Mouse (Mus musculus) megakaryocyte, embryonic 14.5 days (primary cell): ENCODE measurements around the gene Arhgef3. TPM values are rescaled to one million over a fixed set of nuclear protein-coding genes. Genes with fewer than 3 reads are reported as not detected.

Source experiments
- H3K27me3 ChIP-seq: replicated peaks from 2 replicates; pipeline ENCODE3; 2012; ENCODE audit warnings: inconsistent platforms
- H3K36me3 ChIP-seq: replicated peaks from 2 replicates; pipeline ENCODE3; 2012; ENCODE audit warnings: low read length, inconsistent platforms, mixed read lengths
- H3K4me1 ChIP-seq: 2 replicates; pipeline ENCODE4 v1.6.1; 2012; ENCODE audit warnings: inconsistent platforms
- H3K4me3 ChIP-seq: replicated peaks from 2 replicates; pipeline ENCODE3; 2012; ENCODE audit warnings: moderate library complexity, mild to moderate bottlenecking, inconsistent platforms
- H3K9me3 ChIP-seq: 2 replicates; pipeline ENCODE4 v1.6.1; 2012; ENCODE audit warnings: inconsistent platforms
- FLI1 ChIP-seq: IDR thresholded peaks from 2 replicates; pipeline ENCODE4 v1.6.1; 2012; ENCODE audit warnings: low read length, inconsistent platforms, mixed read lengths
- GATA1 ChIP-seq: IDR thresholded peaks from 3 replicates; pipeline ENCODE4 v1.6.1; 2012; ENCODE audit warnings: mixed read lengths, low read length, inconsistent platforms, borderline replicate concordance
- polyA plus RNA-seq: library from polyadenylated mRNA; stranded (reverse); fragments of >175 nt; gene quantifications from 2 replicates; pipeline ENCODE4 v1.2.3, GENCODE M21; 2012; ENCODE audit warnings: low replicate concordance; ENCODE audit not compliant: insufficient read depth

Gene Arhgef3
- polyA plus RNA-seq, 1 experiment = 6.7 TPM

- TF ChIP-seq FLI1 (no peak), GATA1 (no peak)
- Histone ChIP-seq H3K4me1 (peaks cover 78% of the 10 kb centered on the region), H3K27me3 (no peaks in the 10 kb centered on the region), H3K36me3 (no peaks in the 10 kb centered on the region), H3K9me3 (no peaks in the 10 kb centered on the region), H3K4me3 (no peak overlapping the region)
Observed at GRCm38 (mm10) chr14:27249121-27249520, 134.4 kb downstream of the Arhgef3 start.

- Histone ChIP-seq H3K4me3 (peak overlapping the region; percentile 11), H3K4me1 (peaks cover 82% of the 10 kb centered on the region), H3K9me3 (peaks cover 3% of the 10 kb centered on the region; the same call in 1 of the 2 replicates), H3K36me3 (peaks cover 4% of the 10 kb centered on the region), H3K27me3 (no peaks in the 10 kb centered on the region)
- TF ChIP-seq GATA1 (no peak), FLI1 (no peak)
Observed at GRCm38 (mm10) chr14:27250281-27250789, 135.6 kb downstream of the Arhgef3 start.

- H3K9me3 ChIP-seq = peaks cover 6% of the 10 kb centered on the region; the same call in 1 of the 2 replicates
- H3K4me1 ChIP-seq = peaks cover 72% of the 10 kb centered on the region
- TF ChIP-seq GATA1 (no peak), FLI1 (no peak)
- peaks cover 12% of the 10 kb centered on the region for H3K36me3 ChIP-seq
- H3K4me3 ChIP-seq = no peak overlapping the region
- H3K27me3 ChIP-seq = no peaks in the 10 kb centered on the region
Observed at GRCm38 (mm10) chr14:27253391-27253790, 138.7 kb downstream of the Arhgef3 start.

GRCm38 (mm10) chr14:27262349-27262748 is 147.7 kb downstream of the Arhgef3 start:
- TF ChIP-seq GATA1 = no peak
- TF ChIP-seq FLI1 = no peak
- H3K36me3 ChIP-seq = peaks cover 1% of the 10 kb centered on the region
- no peaks in the 10 kb centered on the region for H3K27me3 ChIP-seq
- no peaks in the 10 kb centered on the region for H3K9me3 ChIP-seq
- H3K4me1 ChIP-seq = peaks cover 30% of the 10 kb centered on the region
- no peak overlapping the region for H3K4me3 ChIP-seq

GRCm38 (mm10) chr14:27266601-27267000 is 151.9 kb downstream of the Arhgef3 start:
- no peak for TF ChIP-seq FLI1
- TF ChIP-seq GATA1 = no peak

GRCm38 (mm10) chr14:27268137-27268536 is 153.4 kb downstream of the Arhgef3 start:
- Histone ChIP-seq H3K4me1 (peaks cover 46% of the 10 kb centered on the region), H3K9me3 (no peaks in the 10 kb centered on the region), H3K36me3 (no peaks in the 10 kb centered on the region), H3K4me3 (no peak overlapping the region), H3K27me3 (no peaks in the 10 kb centered on the region)
- TF ChIP-seq GATA1 = no peak
- no peak for TF ChIP-seq FLI1

More at GRCm38 (mm10) chr14:27266601-27267000, 151.9 kb downstream of the Arhgef3 start:
- Histone ChIP-seq H3K4me3 (no peak overlapping the region), H3K36me3 (no peaks in the 10 kb centered on the region), H3K9me3 (no peaks in the 10 kb centered on the region), H3K27me3 (no peaks in the 10 kb centered on the region), H3K4me1 (peaks cover 45% of the 10 kb centered on the region)

- TF ChIP-seq GATA1 (no peak), FLI1 (no peak)
- peaks cover 46% of the 10 kb centered on the region for H3K4me1 ChIP-seq
- H3K36me3 ChIP-seq = no peaks in the 10 kb centered on the region
- H3K9me3 ChIP-seq = no peaks in the 10 kb centered on the region
- no peak overlapping the region for H3K4me3 ChIP-seq
- no peaks in the 10 kb centered on the region for H3K27me3 ChIP-seq
Observed at GRCm38 (mm10) chr14:27268986-27269700, 154.4 kb downstream of the Arhgef3 start.

GRCm38 (mm10) chr14:27269836-27270235 is 155.1 kb downstream of the Arhgef3 start:
- TF ChIP-seq FLI1 (no peak), GATA1 (no peak)
- Histone ChIP-seq H3K27me3 (peaks cover 2% of the 10 kb centered on the region), H3K4me1 (peaks cover 48% of the 10 kb centered on the region)

GRCm38 (mm10) chr14:27270466-27270865 is 155.8 kb downstream of the Arhgef3 start:
- no peaks in the 10 kb centered on the region for H3K36me3 ChIP-seq
- no peak overlapping the region for H3K4me3 ChIP-seq
- H3K27me3 ChIP-seq = peaks cover 2% of the 10 kb centered on the region
- no peak for TF ChIP-seq GATA1
- no peak for TF ChIP-seq FLI1
- H3K4me1 ChIP-seq = peaks cover 53% of the 10 kb centered on the region
- H3K9me3 ChIP-seq = no peaks in the 10 kb centered on the region

More at GRCm38 (mm10) chr14:27269836-27270235, 155.1 kb downstream of the Arhgef3 start:
- no peaks in the 10 kb centered on the region for H3K9me3 ChIP-seq
- H3K4me3 ChIP-seq = no peak overlapping the region
- H3K36me3 ChIP-seq = no peaks in the 10 kb centered on the region

- Histone ChIP-seq H3K27me3 (peaks cover 2% of the 10 kb centered on the region), H3K4me3 (no peak overlapping the region), H3K36me3 (no peaks in the 10 kb centered on the region), H3K4me1 (peaks cover 62% of the 10 kb centered on the region), H3K9me3 (no peaks in the 10 kb centered on the region)
- TF ChIP-seq GATA1 (no peak), FLI1 (no peak)
Observed at GRCm38 (mm10) chr14:27271371-27272071, 156.8 kb downstream of the Arhgef3 start.
